Mouse (Mus musculus) 3134 (cell line): ENCODE results near the gene Lias.

Source experiments
- DNase-seq: peaks from one replicate; pipeline ENCODE4 v3.0.0-alpha.2; 2011; ENCODE audit warnings: low spot score; ENCODE audit not compliant: insufficient read length; ENCODE audit errors: extremely low read depth

Lias gene

DNA sequence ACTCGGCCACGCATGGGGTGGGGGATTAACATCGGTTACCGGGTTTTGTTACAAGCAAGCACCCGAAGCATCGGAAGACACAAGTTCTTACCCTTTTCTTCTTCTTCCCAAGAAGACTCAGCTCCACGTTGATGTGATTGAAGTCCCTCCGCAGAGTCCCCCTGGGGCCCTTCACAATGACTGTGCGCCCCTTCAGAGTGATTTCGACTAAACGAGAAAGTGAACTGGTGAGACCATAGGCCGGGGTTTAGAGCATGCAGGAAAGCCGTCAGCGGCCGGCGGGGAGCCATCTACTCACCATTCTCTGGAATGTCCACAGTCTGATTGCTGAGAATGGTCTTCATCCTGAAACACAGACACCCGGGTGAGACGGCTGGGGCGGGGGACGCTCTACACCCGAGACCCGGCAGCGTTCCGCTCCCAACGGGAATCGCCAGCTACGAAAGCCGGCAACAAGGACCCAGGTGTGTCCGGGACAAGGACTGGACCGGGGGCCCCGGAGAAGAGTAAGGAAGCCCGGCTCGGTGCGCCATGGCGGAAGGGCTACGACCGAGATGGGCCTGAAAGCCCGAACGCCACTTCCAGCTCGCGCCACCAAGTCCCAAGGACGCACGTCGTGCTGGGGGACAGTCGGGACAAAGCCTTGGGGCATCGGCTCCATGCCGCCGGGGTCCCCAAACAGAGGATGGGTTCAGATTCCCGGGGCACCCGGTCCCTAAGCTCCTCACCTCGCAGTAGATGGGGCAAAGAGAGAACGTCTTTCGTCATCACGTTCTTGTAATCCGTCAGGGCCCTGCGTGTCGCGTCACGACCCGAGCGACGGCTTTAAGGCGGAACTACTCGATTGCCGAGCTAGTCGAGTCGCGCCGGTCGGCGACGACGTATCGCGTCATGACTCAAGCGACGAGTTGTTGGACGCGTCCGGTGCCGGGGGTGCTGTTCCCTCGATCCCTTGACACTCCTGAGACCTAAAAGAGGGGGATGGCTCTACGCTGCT, at the start of gene Lias, which contains the start of gene Rpl9:
Gene Lias (plus strand): TSS at position 850 of the 997 bp plus-strand sequence.
Gene Rpl9 (minus strand): TSS at position 797 of the 997 bp plus-strand sequence.
- peak; percentile 99 for DNase-seq

DNA sequence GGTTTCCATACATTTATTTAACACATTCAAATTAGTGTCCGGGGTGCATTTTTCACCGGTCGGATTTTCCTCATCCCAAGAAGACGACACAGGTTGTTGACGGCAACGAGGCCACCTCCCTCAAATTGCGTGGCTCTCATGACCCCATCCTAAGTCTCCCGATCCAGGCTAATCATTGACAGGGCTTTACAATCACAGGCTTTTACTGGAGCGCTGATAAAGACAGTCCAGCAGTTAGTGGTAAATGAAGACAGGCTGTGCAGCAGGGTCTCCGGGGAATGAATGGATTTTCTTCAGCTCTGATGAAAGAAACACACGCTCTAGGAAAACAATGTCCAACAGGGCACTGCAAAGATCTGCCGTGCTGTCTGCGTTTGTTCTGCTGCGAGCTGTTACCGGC, 43.1 kb upstream of the Lias start, which contains the start of gene Klb:
Gene Klb (plus strand): TSS at position 147 of the 400 bp plus-strand sequence.
- no peak for DNase-seq

DNA sequence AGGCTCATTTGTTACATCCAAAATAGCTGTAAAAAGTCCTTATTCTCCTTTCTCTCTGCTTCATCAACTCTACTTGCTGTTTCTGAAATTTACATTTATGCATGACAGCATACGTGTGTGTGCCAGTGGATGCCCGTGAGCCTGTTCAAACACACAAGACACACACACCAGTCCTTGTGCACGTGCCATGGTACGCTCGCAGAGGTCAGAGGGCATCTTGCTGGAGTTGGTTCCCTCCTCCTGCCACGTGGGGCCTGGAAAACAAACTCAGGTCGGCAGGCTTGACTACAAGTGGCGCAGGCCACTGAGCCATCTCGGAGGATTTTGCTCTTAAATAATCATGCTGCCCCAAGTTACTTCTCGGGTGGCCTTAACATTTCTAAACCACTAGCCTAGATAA, 40.8 kb upstream of the Lias start:
- DNase-seq, result no peak

DNA sequence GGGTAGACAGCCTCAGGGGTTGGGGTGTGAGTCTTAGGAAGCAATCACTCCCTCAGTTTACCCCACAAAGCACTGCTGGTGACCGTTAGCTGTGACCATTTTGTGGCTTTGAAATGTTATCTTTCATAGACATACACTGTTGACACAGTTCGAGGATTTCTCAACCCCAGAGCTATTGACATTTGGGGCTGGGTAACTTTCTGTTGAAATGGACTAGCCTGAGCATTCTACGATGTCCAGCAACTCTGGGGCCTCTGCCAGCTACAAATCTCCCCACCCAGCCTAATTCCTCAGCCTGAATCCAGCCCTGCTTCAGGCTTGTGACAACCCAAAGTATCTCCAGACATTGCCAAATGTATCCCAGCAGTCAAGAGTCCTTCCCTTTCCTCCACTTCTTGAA, 37.2 kb upstream of the Lias start:
- DNase-seq, result no peak

DNA sequence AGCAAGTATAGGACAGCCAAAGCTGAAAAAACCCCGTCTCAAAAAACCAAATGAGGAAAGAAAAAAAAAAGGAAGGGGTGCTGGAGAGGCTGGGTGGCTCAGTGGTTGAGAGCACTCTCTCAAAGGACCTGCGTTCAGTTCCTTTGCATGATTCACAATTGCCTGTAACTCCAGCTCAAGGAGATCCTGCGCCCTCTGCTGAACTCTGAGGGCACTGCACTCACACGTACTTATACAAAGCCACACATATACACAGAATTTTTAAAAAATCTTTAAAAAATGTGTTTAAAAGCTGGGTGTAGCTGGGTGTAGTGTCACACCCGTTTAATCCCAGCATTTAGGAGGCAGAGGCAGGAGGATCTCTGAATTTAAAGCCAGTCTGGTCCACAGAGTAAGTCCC, 36.3 kb upstream of the Lias start:
- DNase-seq, result no peak

DNA sequence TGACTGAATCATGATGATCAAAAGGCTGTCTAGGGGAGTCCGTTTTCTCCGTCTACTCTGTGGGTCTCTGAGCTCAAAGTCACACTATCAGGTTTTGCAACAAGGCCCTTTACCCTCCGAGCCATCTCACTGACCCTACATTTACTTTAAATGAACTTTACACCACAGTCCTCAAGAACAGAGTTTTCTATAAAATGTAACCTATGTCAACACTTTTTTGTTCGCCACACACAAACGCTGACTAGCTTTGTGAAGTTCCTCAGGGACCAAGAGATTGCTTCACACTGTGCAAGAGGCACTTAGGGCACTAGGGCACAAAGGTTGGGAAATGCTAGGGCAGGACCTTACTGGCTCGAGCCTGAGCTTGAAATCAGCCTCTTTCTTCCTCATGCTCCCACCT, 34.4 kb upstream of the Lias start:
- no peak for DNase-seq

DNA sequence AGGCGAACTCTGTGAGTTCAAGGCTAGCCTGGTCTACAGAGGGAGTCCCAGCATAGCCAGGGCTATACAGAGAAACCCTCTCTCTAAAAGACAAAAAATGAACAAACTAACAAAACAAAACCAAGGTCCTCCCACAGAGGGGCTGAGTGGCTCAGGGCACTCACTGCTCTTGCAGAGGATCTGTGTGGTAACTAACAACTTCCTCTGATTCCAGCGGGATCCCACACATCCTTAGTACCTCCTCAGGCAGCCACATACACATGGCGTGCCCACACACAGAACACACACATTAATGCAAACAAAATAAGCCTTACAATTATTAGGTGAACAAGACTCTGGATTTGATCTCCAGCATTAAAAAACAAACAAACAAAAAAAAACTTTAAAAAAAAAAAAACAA, 33.5 kb upstream of the Lias start:
- DNase-seq, result no peak

DNA sequence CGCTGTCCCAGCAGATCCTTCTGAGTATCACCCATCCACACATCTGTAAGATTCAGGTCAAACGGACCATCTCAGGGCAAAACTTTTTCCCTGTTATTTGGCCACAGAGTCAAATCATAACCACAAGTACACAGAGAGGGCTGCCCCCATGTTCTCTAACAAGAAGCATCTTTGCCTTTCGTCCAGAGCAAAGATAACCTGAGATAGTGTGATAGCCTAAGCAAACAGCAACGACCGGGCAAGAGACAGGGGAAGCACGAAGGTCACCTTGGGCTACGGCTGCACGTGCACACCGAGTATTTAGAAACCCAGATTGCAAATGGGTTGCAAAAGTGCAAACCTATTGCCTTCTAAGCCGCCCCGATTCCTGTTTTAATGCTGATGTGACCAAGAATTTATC, 23.5 kb upstream of the Lias start:
- no peak for DNase-seq

DNA sequence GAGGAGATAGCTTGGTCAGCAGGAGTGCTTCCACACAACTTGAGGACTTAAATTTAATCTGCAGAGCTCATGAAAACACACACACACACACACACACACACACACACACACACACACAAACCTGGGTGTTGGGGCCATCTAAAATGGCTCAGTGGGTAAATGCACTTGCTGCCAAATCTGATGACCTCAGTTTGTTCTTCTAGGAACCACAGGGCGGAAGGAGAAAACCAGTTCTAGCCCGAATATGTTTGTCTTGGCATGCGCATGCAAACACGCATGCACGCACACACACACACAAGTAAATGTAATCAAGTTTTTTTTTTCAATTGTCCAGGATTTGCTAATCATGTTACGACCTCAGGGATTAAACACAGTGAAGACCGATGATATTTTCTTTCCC, 19.7 kb upstream of the Lias start:
- no peak for DNase-seq

DNA sequence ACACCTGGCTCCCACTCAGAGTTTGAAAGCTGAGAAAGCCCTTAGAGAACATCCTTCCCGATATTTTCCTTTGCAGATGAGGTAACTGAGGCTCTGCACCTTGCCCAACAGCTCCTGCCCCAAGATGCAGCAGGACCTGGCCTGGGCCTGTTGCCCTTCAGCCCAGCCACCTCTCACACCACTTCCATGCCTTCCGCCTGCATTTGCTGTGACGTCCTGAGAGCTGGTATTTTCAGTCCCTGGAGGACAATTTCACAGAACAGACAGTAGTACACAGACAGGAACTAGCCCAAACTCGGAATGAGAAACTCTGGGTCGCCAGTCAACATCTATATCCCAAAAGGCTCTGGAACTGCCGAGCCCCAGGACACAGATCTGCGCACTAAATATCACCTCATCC, 16.6 kb upstream of the Lias start:
- no peak for DNase-seq

DNA sequence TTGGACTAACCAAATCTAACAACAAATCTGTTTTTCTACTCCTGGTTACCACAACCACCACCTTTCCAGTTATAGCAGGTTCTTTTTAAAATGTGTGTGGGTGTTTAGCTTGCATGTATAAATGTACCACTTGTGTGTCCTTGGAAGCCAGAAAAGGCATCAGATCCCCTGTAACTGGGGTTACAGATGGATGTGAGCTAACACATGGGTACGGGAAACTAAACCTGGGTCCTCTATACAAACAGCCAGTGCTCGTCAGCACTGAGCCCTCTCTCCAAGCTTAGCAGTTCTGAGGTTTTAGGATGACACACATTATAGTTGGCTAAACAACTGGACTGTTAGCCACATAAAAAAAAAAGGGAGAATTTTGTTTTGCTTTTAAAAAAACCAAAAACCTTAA, 5.6 kb upstream of the Lias start:
- DNase-seq, result no peak

DNA sequence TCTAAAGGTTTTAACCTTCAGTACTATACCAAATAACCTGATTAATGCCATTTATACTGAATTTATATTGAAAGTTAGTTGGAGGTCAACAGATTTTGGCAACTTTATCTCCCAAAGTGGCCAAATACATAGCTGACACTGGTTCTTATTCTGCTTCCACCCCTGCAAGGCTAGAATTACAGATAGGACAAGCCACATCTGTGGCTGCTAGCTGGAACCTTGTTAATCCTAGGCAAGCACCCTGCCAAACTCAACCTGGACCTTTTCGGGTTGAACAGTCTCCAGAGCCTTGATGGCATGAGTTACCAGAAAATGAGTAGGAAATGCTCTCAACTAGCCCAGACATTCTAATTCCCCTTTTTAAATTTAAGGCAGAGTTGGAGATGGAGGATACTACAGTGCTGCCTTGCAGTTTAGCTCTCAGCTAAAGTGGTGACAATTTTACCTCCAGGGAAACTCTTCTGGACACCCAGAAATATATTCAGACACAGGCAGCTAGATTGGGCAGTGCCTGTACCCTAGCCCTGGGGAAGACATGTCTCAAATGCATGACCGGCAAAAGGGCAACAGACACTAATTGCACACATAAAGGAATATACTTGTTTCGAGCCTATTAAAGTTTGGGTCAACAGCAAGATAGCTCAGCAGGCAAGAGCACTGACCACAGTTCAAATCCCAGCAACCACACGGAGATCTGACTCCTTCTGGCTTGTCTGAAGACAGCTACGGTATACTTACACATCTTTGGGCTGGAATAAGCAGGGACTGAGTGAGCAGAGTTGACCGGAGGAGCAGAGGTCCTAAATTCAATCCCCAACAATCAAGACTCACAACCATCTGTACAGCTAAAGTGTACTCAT, 4.1 kb upstream of the Lias start:
- DNase-seq, result no peak

DNA sequence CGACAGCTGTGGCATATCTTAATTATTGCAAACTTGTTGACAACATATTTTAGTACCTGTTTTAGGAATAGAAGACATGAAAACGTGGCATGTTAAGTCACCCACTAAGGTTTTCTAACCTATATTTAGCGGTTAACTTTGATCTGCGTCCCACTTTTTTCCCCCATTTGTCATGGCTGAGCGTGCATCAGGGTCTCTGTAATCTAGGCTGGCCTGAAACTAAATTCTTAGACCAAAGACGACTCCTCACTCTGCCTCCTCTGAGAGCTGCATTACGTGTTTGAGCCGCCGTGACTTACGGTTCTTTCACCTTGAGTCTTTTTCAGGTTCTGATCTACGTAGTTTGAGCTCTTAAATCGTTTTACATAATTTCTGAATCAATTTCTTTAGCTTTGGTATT, 456 bp downstream of the Lias start:
- no peak for DNase-seq

DNA sequence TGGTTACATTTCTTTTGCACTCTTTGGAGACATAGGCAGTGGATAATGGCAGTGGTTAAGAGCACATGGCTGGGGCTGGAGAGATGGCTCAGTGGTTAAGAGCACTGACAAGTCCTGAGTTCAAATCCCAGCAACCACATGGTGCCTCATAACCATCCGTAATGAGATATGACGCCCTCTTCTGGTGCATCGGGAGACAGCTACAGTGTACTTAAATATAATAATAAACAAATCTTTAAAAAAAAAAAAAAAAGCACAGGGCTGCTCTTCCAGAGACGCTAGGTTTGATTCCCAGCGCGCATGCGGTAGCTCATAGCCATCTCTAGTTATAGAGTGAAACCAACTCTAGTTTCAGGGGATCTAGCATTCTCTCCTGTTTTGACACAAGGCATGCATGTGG, 3.1 kb downstream of the Lias start:
- no peak for DNase-seq

DNA sequence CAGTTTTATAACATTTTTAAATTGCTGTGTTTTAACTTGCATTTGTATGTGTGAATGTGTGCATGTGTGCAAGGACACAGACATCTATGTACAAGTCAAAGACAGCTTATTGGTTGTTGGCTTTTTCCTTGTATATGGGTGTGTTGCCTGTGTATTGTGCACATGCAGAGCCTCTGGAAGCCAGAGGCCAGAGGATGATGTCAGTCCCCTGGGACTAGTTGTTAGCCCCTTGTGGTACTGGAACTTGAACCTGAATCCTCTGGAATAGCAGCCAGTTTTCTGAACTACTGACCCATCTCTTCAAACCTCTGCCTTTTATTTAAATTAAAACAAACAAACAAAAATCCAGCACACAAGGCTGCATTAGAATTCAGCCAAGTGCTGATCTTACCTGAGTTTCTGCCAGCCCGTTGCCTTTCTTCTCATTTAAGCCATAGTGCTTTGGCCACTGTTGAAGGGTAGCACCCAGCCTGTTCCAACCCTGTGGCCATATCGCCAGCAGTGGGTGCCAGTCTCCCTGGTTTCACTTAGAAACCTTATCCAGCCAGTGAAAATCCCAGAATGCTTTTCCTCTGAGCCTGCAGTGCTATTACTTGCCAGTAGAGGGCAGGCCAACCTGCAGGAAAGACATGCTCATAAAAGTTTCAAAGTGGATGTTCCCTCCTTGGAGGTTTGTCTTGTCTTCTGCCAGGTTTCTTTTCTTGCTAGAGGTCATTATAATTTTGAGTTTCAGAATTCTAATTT, 10.1 kb downstream of the Lias start:
- DNase-seq, result peak; percentile 45

DNA sequence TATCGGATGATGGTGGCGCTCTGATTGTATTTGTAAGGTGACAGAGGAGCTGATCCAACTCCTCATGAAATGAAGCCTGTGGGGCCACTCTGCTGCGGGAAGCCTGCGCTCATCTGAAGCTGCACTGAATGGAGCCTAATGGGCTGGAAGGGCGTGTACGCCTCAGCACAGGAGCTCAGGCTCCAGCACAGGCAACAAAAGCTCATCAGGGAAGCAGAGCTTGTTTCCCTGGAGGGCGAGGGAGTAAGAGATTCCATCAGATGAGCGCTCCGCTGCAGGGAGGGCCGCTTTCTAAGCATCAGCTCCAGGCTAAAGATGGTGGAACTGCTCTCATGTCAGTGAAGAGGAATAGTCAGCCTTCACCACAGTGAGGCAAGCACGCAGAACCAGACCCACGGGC, 16.7 kb downstream of the Lias start:
- DNase-seq, result no peak

DNA sequence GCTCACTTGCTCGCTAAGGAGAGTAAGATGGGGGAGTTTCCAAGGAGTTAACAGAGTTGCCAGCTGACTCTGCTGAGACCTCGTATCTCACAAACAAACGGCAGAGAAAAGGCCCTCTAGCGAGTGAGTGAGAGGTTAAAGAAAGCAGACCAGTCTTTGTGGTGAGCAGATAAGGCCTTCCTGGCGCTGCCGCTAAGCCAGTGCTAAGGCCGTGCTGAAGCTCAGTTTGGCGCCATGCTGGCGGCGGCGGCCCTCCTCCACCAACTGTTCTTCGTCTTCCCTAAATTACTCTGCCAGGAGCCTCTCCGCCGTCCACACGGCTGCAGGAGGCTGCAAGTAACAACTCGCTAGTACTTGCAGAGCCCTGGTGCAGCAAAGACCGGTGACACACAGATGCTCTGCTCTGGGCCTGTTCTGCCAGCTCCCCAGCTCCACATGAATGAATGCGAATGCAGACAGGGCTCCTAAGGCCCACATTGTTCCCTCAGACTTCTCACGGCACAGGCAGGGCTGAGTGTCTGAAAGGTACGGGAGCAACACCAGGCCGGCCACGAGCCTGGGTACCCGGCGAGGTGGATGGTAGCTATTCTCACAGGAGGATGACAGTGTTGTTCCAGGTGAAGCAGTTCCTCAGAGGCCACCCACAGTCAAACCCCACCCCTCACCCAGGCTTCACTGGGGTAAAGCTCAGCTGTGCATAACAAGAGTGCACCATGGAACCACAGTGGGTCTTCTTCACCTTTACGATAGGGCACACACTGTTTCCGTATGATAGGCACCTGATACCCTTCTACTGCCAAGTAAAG, 24.6 kb downstream of the Lias start:
- peak; percentile 16 for DNase-seq

DNA sequence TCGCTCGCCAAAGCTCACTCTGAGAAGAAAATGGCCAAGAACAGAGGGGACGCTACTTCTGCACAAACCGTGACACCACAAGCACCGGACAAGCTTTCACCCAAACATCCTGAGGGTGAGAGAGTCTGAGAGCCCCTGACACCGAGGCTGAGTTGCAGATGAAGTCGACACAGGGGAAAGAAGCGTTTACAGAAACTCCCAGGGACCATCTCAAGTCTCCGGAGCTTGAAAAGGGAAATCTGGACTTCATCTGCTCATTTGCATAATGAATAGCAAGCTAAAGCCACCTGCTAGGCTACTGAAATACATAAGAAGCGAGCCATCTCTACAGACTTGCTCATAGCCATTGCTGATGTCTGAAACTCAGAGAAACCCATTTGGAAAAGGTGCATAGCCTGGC, 27.8 kb downstream of the Lias start:
- DNase-seq, result no peak

DNA sequence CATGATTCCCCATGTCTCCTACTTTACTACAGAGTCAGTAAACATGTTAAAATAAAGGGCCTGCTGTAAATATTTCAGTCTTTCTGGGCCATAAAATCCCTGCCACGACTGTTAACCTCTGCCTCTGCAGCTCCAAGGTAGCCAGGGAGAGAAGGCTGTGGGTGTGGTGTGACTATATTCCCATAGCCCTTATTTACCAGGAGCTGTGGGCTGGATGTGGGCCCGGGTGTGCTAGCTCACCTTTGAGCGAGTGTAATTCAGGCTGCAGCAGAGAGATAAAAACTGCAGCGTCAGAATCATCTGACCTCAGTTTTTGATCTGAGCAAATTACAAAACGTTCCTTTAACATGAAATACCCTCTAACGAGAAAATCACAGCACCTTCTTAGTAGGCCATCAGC, 29.5 kb downstream of the Lias start:
- no peak for DNase-seq

DNA sequence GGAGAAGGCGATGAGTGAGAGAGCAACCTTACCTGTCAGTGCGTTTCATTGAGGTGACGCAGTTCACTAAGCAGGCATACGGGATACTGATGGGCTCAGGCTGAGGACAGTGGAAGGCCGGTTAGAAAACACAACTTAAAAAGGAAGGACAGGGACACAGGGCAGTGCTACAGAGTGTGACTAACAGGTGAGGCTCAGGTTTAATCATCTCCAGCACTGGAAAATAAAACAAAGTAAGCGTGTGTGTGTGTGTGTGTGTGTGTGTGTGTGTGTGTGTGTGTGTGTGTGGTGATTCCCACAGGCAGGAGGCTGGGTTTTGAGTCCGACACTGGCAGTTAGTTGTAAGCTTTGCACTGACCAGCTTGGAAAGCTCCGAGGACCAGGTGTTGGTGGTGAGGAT, 31.5 kb downstream of the Lias start:
- no peak for DNase-seq
